Mouse (Mus musculus): ENCODE data around the gene Zfp658. TPM values are rescaled to one million over a fixed set of nuclear protein-coding genes. Genes with fewer than 3 reads are reported as not detected.

Zfp658 gene
- total RNA-seq (2017), result 6.1 and 6.6 TPM in 2 replicates

GRCm38 (mm10) chr7:43562006-43562633 lies at the start of gene Zfp658:
Zfp658 (plus strand) TSS chr7:43562256.
- ATAC-seq (replicated peaks in 1 of 2; ENCODE audit: insufficient read depth in 1 of 2, low FRiP score in 2 of 2, low TSS enrichment in 1 of 2, low read depth in 1 of 2, poor library complexity in 2 of 2, severe bottlenecking in 2 of 2), result peak; percentile 88 to 93

GRCm38 (mm10) chr7:43512519-43512918 lies 49.5 kb upstream of the Zfp658 start:
- no peak for ATAC-seq (replicated peaks in 1 of 2; ENCODE audit: insufficient read depth in 1 of 2, low FRiP score in 2 of 2, low TSS enrichment in 1 of 2, low read depth in 1 of 2, poor library complexity in 2 of 2, severe bottlenecking in 2 of 2)

- no peak for ATAC-seq (replicated peaks in 1 of 2; ENCODE audit: insufficient read depth in 1 of 2, low FRiP score in 2 of 2, low TSS enrichment in 1 of 2, low read depth in 1 of 2, poor library complexity in 2 of 2, severe bottlenecking in 2 of 2)
These were observed 47.0 kb upstream of the Zfp658 start for GRCm38 (mm10) chr7:43515076-43515475.

- ATAC-seq (replicated peaks in 1 of 2; ENCODE audit: insufficient read depth in 1 of 2, low FRiP score in 2 of 2, low TSS enrichment in 1 of 2, low read depth in 1 of 2, poor library complexity in 2 of 2, severe bottlenecking in 2 of 2), result no peak
These were observed 43.7 kb upstream of the Zfp658 start for GRCm38 (mm10) chr7:43518341-43518740.

GRCm38 (mm10) chr7:43522776-43523175 lies 39.3 kb upstream of the Zfp658 start:
- no peak for ATAC-seq (replicated peaks in 1 of 2; ENCODE audit: insufficient read depth in 1 of 2, low FRiP score in 2 of 2, low TSS enrichment in 1 of 2, low read depth in 1 of 2, poor library complexity in 2 of 2, severe bottlenecking in 2 of 2)

- ATAC-seq (replicated peaks in 1 of 2; ENCODE audit: insufficient read depth in 1 of 2, low FRiP score in 2 of 2, low TSS enrichment in 1 of 2, low read depth in 1 of 2, poor library complexity in 2 of 2, severe bottlenecking in 2 of 2), result no peak
These were observed 36.7 kb upstream of the Zfp658 start for GRCm38 (mm10) chr7:43525313-43525712.

GRCm38 (mm10) chr7:43530216-43530785 lies 31.8 kb upstream of the Zfp658 start:
- ATAC-seq (replicated peaks in 1 of 2; ENCODE audit: insufficient read depth in 1 of 2, low FRiP score in 2 of 2, low TSS enrichment in 1 of 2, low read depth in 1 of 2, poor library complexity in 2 of 2, severe bottlenecking in 2 of 2), result peak in 1 of 2 experiments; percentile 38; a peak in 2 of 4 replicates

- peak; percentile 90 to 91 for ATAC-seq (replicated peaks in 1 of 2; ENCODE audit: insufficient read depth in 1 of 2, low FRiP score in 2 of 2, low TSS enrichment in 1 of 2, low read depth in 1 of 2, poor library complexity in 2 of 2, severe bottlenecking in 2 of 2)
These were observed 29.0 kb upstream of the Zfp658 start for GRCm38 (mm10) chr7:43532936-43533505.

- ATAC-seq (replicated peaks in 1 of 2; ENCODE audit: insufficient read depth in 1 of 2, low FRiP score in 2 of 2, low TSS enrichment in 1 of 2, low read depth in 1 of 2, poor library complexity in 2 of 2, severe bottlenecking in 2 of 2), result peak in 1 of 2 experiments; percentile 20; a peak in 1 of 4 replicates
These were observed 23.5 kb upstream of the Zfp658 start for GRCm38 (mm10) chr7:43538524-43538923.

- ATAC-seq (replicated peaks in 1 of 2; ENCODE audit: insufficient read depth in 1 of 2, low FRiP score in 2 of 2, low TSS enrichment in 1 of 2, low read depth in 1 of 2, poor library complexity in 2 of 2, severe bottlenecking in 2 of 2), result peak; percentile 71 to 75
These were observed 17.7 kb upstream of the Zfp658 start, which contains the start of gene Cd33 for GRCm38 (mm10) chr7:43544225-43544977. Cd33 (minus strand) TSS chr7:43544428.

- ATAC-seq (replicated peaks in 1 of 2; ENCODE audit: insufficient read depth in 1 of 2, low FRiP score in 2 of 2, low TSS enrichment in 1 of 2, low read depth in 1 of 2, poor library complexity in 2 of 2, severe bottlenecking in 2 of 2), result peak; percentile 38 to 75; a peak in 3 of 4 replicates
These were observed 16.2 kb upstream of the Zfp658 start for GRCm38 (mm10) chr7:43545656-43546545.

GRCm38 (mm10) chr7:43547666-43548065 lies 14.4 kb upstream of the Zfp658 start:
- no peak for ATAC-seq (replicated peaks in 1 of 2; ENCODE audit: insufficient read depth in 1 of 2, low FRiP score in 2 of 2, low TSS enrichment in 1 of 2, low read depth in 1 of 2, poor library complexity in 2 of 2, severe bottlenecking in 2 of 2)

GRCm38 (mm10) chr7:43548206-43548605 lies 13.8 kb upstream of the Zfp658 start:
- no peak for ATAC-seq (replicated peaks in 1 of 2; ENCODE audit: insufficient read depth in 1 of 2, low FRiP score in 2 of 2, low TSS enrichment in 1 of 2, low read depth in 1 of 2, poor library complexity in 2 of 2, severe bottlenecking in 2 of 2)

- peak; percentile 82 to 83 for ATAC-seq (replicated peaks in 1 of 2; ENCODE audit: insufficient read depth in 1 of 2, low FRiP score in 2 of 2, low TSS enrichment in 1 of 2, low read depth in 1 of 2, poor library complexity in 2 of 2, severe bottlenecking in 2 of 2)
These were observed 8.9 kb upstream of the Zfp658 start for GRCm38 (mm10) chr7:43553153-43553552.

GRCm38 (mm10) chr7:43554550-43554949 lies 7.5 kb upstream of the Zfp658 start:
- peak; percentile 85 to 86 for ATAC-seq (replicated peaks in 1 of 2; ENCODE audit: insufficient read depth in 1 of 2, low FRiP score in 2 of 2, low TSS enrichment in 1 of 2, low read depth in 1 of 2, poor library complexity in 2 of 2, severe bottlenecking in 2 of 2)

GRCm38 (mm10) chr7:43555351-43555750 lies 6.7 kb upstream of the Zfp658 start:
- ATAC-seq (replicated peaks in 1 of 2; ENCODE audit: insufficient read depth in 1 of 2, low FRiP score in 2 of 2, low TSS enrichment in 1 of 2, low read depth in 1 of 2, poor library complexity in 2 of 2, severe bottlenecking in 2 of 2), result no peak

GRCm38 (mm10) chr7:43556901-43557300 lies 5.2 kb upstream of the Zfp658 start:
- ATAC-seq (replicated peaks in 1 of 2; ENCODE audit: insufficient read depth in 1 of 2, low FRiP score in 2 of 2, low TSS enrichment in 1 of 2, low read depth in 1 of 2, poor library complexity in 2 of 2, severe bottlenecking in 2 of 2), result no peak

All from hematopoietic stem cell, adult 5-6 weeks (primary cell).